Mouse (Mus musculus): ENCODE measurements around the gene B3gnt8.
A peak's percentile ranks its signal among the peaks of the same experiment; 100 is the strongest.

B3gnt8 gene

DNA sequence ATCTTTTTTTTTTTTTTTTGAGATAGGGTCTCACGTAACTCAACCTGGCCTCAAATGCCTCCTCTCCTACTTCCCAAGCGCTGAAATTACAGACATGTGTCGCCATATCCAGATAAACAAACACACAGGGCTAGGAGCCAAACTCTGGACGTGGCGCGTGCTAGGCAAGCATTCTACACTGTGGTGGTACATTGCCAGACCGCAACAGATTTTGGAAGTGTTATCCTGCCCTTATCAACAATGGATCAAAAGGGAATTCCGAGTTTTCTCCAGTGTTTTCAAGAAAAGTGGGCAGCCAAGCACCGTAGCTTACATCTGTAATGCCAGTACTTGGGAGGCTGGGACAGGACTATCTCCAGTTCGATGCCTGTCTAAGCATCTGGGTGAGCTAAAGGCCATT is 31.3 kb downstream of the B3gnt8 start:
- DNase-seq (ENCODE audit: low read depth, low spot score), result no peak

- peak; percentile 100 for DNase-seq (ENCODE audit: low read depth, low spot score)
Observed at GRCm38 (mm10) chr7:25658657-25659472, 32.4 kb downstream of the B3gnt8 start, which contains the start of the genes Bckdha and Exosc5. Gene Bckdha (minus strand): TSS chr7:25658981. Gene Exosc5 (plus strand): TSS chr7:25659164.

GRCm38 (mm10) chr7:25666381-25666780 is 39.9 kb downstream of the B3gnt8 start:
- DNase-seq (ENCODE audit: low read depth, low spot score), result no peak

GRCm38 (mm10) chr7:25669158-25669557 is 42.7 kb downstream of the B3gnt8 start:
- no peak for DNase-seq (ENCODE audit: low read depth, low spot score)

DNA sequence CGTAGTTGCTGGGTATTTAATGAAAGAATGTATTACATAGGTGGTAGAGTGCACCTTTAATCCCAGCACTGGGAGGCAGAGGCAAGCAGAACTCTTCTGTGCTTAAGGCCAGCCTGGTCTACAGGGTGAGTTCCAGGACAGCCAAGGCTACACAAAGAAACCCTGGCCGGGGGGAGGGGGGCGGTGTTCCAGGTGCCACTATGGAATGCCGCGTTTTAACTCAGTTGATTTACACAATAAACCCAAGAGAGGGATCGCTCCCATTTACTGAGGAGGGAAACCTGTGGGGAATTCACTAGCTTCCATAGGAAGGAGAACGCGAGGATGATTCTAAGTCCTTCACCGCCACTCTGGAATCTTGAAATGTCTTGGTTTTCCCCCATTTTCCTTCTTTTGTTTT is 43.2 kb downstream of the B3gnt8 start:
- DNase-seq (ENCODE audit: low read depth, low spot score), result no peak

DNA sequence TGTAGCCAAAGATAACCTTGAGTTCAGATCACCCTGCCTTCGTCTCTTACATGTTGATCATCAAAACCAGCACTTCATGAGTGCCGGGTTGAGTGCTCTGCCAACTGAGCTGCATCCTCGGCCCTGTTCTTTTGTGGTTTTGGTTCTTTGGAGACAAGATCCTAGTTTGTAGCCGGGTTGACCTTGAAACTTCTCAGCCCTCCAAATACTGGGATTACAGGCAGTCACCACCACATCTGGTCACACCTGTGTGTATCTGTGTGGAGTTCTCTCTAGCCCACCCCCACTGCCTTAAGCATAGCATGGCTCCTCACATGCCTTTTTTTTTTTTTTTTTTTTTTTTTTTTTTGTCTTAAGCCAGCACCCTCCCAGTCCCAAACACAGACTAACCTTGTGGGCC is 43.6 kb downstream of the B3gnt8 start:
- DNase-seq (ENCODE audit: low read depth, low spot score), result no peak

GRCm38 (mm10) chr7:25671686-25672085 is 45.2 kb downstream of the B3gnt8 start:
- DNase-seq (ENCODE audit: low read depth, low spot score), result no peak

DNA sequence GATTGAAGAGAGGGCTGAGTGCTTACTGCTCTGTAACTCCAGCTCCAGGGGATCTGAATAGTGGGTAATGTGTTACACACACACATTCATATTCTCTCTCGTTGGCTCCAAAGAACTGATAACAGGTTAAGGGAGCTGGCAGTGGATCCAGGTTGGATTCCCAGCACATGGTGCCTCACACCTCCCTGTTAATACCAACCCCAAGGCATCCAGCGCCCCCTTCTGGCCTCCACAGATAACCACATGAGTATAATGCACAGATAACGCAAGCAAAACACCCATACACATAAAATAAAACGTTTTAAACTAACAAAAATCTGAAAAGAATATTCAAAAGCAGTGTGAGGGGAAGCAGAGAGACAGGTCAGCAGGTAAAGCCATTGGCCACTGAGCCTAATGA is 46.0 kb downstream of the B3gnt8 start:
- no peak for DNase-seq (ENCODE audit: low read depth, low spot score)

- DNase-seq (ENCODE audit: low read depth, low spot score), result no peak
Observed at GRCm38 (mm10) chr7:25674297-25674696, 47.8 kb downstream of the B3gnt8 start.

DNA sequence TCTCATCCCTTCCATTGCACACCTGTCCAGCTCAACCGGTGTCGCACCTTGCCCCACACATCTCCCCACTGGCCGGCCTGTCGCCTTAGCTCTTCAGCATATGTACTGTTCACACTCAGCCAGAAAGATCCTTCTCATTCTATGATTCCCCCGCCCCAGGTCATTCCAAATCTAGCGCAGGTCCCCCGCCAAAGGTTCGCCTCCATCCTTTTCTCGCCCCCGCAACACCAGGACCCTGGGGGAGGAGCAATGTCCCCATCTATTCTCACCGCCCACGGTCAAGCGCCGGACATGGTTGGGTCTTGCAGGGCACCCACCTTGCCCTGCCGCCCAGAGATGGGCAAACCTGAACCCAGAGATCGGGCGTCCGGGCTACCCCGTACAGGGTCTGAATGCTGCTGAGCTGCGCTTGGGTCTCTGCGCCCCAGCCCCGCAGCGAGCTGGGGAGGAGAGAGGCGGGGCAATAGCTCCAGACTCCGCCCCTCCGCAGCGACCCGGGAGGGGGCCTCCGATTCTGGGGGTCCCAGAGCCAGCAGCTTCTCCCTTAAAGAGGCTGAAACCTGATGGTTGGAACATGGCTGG is 48.4 kb downstream of the B3gnt8 start, which contains the start of gene Tmem91:
TSS of gene Tmem91 (minus strand) at position 448 of the 582 bp plus-strand sequence.
- DNase-seq (ENCODE audit: low read depth, low spot score), result no peak

GRCm38 (mm10) chr7:25675405-25675804 is 49.0 kb downstream of the B3gnt8 start:
- DNase-seq (ENCODE audit: low read depth, low spot score), result no peak

- DNase-seq (ENCODE audit: low read depth, low spot score), result no peak
Observed at GRCm38 (mm10) chr7:25676085-25676781, 49.8 kb downstream of the B3gnt8 start.

- no peak for DNase-seq (ENCODE audit: low read depth, low spot score)
Observed at GRCm38 (mm10) chr7:25677013-25677412, 50.6 kb downstream of the B3gnt8 start.

GRCm38 (mm10) chr7:25679971-25680370 is 53.5 kb downstream of the B3gnt8 start:
- no peak for DNase-seq (ENCODE audit: low read depth, low spot score)

DNA sequence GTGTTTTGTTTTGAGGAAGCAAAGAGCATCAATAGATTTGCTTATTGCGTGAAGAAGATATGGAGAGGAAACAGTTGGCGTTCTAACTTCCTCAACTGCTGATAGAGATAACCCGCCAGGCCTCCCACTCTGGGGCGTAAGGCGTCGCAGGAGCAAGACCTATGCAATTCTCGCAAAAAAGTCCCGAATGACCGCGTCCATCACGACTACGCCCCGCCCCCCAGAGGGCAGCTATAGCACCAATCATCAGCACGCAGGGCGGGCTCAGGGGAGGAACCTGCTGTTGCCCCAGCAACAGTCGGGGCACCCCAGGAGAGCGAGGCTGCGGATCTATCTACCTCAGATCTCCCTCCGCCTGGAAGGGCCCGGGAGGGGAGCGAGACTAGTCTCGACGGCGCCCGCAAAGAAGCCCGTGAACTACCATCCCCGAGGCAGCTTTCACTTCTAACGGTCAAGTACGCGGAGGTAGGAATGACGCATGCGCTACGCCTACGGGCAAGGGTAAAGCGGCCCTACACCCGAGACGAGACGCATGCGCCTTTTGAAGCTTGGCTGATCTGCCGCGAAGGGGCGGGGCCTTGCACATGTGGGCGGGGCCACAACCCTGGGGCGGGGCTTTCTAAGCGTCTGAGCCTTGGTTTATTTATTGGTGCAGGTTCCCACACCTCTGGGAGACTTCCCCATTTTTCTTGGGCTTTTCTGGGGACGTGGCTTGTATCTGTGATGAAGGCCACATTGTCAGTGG is 54.2 kb downstream of the B3gnt8 start, which contains the start of gene B9d2:
TSS of gene B9d2 (plus strand) at position 267 of the 745 bp plus-strand sequence.
- peak; percentile 94 for DNase-seq (ENCODE audit: low read depth, low spot score)

- no peak for DNase-seq (ENCODE audit: low read depth, low spot score)
Observed at GRCm38 (mm10) chr7:25681341-25682231, 55.1 kb downstream of the B3gnt8 start.

GRCm38 (mm10) chr7:25683474-25684180 is 57.2 kb downstream of the B3gnt8 start:
- no peak for DNase-seq (ENCODE audit: low read depth, low spot score)

- DNase-seq (ENCODE audit: low read depth, low spot score), result no peak
Observed at GRCm38 (mm10) chr7:25684659-25685058, 58.2 kb downstream of the B3gnt8 start.

Measured in mesoderm, embryonic 11.5 days (tissue).